Mouse (Mus musculus) forebrain, embryonic 15.5 days (tissue): ENCODE measurements around the gene Srcap. TPM values are rescaled to one million over a fixed set of nuclear protein-coding genes. Genes with fewer than 3 reads are reported as not detected.

Experiments used
- ATAC-seq: fragments of 200-750 bp; cut with Nextera tagmentation; replicated peaks from 2 replicates; pipeline ENCODE4 v1.8.0; 2017; ENCODE audit warnings: mild to moderate bottlenecking, moderate TSS enrichment, moderate library complexity
- H3K27ac ChIP-seq: fragments of 300-500 bp; sonication (generic); replicated peaks from 2 replicates; pipeline ENCODE4 v1.5.1; 2015; ENCODE audit warnings: mild to moderate bottlenecking, inconsistent platforms
- H3K27me3 ChIP-seq: fragments of 300-500 bp; sonication (generic); 2 replicates; pipeline ENCODE4 v1.6.1; 2015; ENCODE audit warnings: inconsistent platforms
- H3K36me3 ChIP-seq: fragments of 300-500 bp; sonication (generic); 2 replicates; pipeline ENCODE4 v1.6.1; 2015; ENCODE audit warnings: mild to moderate bottlenecking, inconsistent platforms
- H3K4me1 ChIP-seq: fragments of 300-500 bp; sonication (generic); 2 replicates; pipeline ENCODE4 v1.6.1; 2015; ENCODE audit warnings: inconsistent platforms
- H3K4me2 ChIP-seq: fragments of 300-500 bp; sonication (generic); replicated peaks from 2 replicates; pipeline ENCODE4 v1.6.1; 2015; ENCODE audit warnings: mild to moderate bottlenecking, inconsistent platforms
- H3K4me3 ChIP-seq: fragments of 300-500 bp; sonication (generic); 2 replicates; pipeline ENCODE4 v1.5.1; 2015; ENCODE audit warnings: mild to moderate bottlenecking, inconsistent platforms
- H3K9ac ChIP-seq: fragments of 300-500 bp; sonication (generic); replicated peaks from 2 replicates; pipeline ENCODE4 v1.6.1; 2015; ENCODE audit warnings: mild to moderate bottlenecking, inconsistent platforms
- H3K9me3 ChIP-seq: fragments of 300-500 bp; sonication (generic); 2 replicates; pipeline ENCODE4 v1.6.1; 2016; ENCODE audit warnings: inconsistent platforms
- WGBS: fragments of 180-500 bp; shearing (Covaris S2); methylation state at CpG from one replicate; pipeline ENCODE4 v1.1.7; 2015; ENCODE audit warnings: mixed read lengths; 5-methylcytosine and 5-hydroxymethylcytosine counted together
- polyA plus RNA-seq: library from polyadenylated mRNA; unstranded; fragments of >200 nt; fragmentation: Nextera tagmentation; extraction: Ambion mirVana; gene quantifications from 2 replicates; pipeline ENCODE4 v1.2.1, GENCODE M21; 2015

The Srcap gene
- polyA plus RNA-seq, 1 experiment from 2014 or later, result 54.1 TPM

DNA sequence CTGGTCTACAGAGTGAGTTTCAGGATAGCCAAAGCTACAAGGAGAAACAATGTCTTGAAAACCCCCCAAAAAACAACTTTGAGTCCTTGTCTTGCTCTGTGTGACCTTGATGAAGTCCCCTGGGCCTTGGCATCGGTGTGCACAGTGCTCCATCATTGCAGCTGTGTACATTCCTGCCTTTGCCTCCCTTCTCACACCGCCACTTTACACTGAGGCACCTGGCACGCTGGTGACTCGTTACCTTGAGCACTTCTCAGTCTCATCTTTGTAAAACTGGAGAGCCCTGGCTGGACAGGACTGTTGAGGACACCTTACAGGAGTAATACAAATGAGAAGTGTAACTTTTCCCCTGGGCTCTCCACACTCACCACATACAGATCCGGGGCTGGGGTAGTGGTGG lies 75.4 kb downstream of the Srcap start:
- 65% methylated on average over 5 of the region's 5 CpGs for WGBS
- Histone ChIP-seq H3K27me3 (no peaks in the 10 kb centered on the region), H3K4me2 (peak overlapping the region; percentile 86), H3K36me3 (peaks cover 43% of the 10 kb centered on the region), H3K4me3 (peak overlapping the region; percentile 72; the same call in 1 of the 2 replicates), H3K27ac (peak overlapping the region; percentile 84; the same call in 1 of the 2 replicates), H3K9me3 (no peaks in the 10 kb centered on the region), H3K9ac (peak overlapping the region; percentile 48), H3K4me1 (peaks cover 18% of the 10 kb centered on the region)
- ATAC-seq, result no peak

DNA sequence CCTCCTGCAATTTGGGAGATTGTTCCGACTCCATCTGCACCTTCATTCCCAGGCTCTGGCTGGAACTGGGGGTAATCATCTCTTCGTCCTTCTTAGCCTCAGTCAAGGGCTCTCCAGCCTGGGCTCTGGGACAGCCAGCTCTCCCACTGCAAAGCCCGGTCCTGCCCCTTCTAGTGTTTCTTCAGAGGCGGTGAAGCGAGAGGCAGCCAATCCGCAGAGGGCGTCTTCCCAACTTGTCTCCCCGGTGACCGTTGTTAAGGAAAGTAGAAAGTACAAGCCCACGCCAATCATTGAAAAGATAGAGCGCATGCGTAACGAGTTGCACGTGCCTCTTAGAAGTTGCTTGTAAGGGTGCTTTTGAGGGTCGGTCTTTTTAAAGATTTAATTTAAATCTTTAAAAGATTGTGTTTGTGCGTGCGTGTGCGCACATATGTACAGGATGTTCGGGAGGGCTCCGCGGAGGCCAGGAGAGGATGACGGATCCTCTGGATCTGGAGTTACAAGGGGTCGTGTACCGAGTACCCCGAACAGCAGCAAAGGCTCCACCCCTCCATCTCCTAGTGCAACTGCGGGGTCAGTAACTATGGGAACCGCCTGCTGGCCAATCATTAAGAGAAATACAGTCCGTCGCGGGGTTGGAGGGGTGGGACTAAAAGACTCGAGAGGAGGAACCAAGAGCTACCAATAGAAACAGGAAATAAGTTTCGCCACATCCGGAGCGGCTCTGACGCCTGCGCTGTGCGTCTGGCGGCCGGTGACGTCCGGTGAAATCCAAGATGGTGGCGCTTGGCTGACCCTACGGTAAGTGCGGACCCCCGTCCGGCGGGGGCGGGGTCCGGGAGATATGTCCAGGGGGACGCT lies 76.5 kb downstream of the Srcap start, which contains the start of the genes Ccdc189 and Rnf40:
Gene Ccdc189 (minus strand): TSS at position 585 of the 861 bp plus-strand sequence.
Gene Rnf40 (plus strand): TSS at position 757 of the 861 bp plus-strand sequence.
- peak; percentile 98 for ATAC-seq
- WGBS, result under 1% methylated on average over 50 of the region's 50 CpGs
- Histone ChIP-seq H3K27me3 (no peaks in the 10 kb centered on the region), H3K36me3 (peaks cover 43% of the 10 kb centered on the region), H3K9ac (peak within 1 kb of the TSS; percentile 77), H3K9me3 (no peaks in the 10 kb centered on the region), H3K4me1 (peaks cover 18% of the 10 kb centered on the region), H3K4me2 (peak within 1 kb of the TSS; percentile 86), H3K4me3 (peak within 1 kb of the TSS; percentile 72), H3K27ac (peak within 1 kb of the TSS; percentile 84)

GRCm38 (mm10) chr7:127588901-127589300 lies 77.1 kb downstream of the Srcap start:
- 4% methylated on average over 29 of the region's 29 CpGs for WGBS
- ATAC-seq, result no peak

GRCm38 (mm10) chr7:127589637-127590036 lies 77.9 kb downstream of the Srcap start:
- Histone ChIP-seq H3K27ac (no peak overlapping the region), H3K27me3 (no peaks in the 10 kb centered on the region), H3K9ac (no peak overlapping the region), H3K4me1 (peaks cover 18% of the 10 kb centered on the region), H3K4me3 (peak overlapping the region; percentile 72), H3K4me2 (peak overlapping the region; percentile 86), H3K9me3 (no peaks in the 10 kb centered on the region), H3K36me3 (peaks cover 45% of the 10 kb centered on the region)
- 96% methylated on average over 9 of the region's 9 CpGs for WGBS
- ATAC-seq, result no peak

More at GRCm38 (mm10) chr7:127588901-127589300, 77.1 kb downstream of the Srcap start:
- no peaks in the 10 kb centered on the region for H3K27me3 ChIP-seq
- peaks cover 43% of the 10 kb centered on the region for H3K36me3 ChIP-seq
- H3K4me3 ChIP-seq, result peak overlapping the region; percentile 72
- peak overlapping the region; percentile 84 for H3K27ac ChIP-seq
- H3K9me3 ChIP-seq, result no peaks in the 10 kb centered on the region
- peak overlapping the region; percentile 77 for H3K9ac ChIP-seq
- peaks cover 18% of the 10 kb centered on the region for H3K4me1 ChIP-seq
- H3K4me2 ChIP-seq, result peak overlapping the region; percentile 86

DNA sequence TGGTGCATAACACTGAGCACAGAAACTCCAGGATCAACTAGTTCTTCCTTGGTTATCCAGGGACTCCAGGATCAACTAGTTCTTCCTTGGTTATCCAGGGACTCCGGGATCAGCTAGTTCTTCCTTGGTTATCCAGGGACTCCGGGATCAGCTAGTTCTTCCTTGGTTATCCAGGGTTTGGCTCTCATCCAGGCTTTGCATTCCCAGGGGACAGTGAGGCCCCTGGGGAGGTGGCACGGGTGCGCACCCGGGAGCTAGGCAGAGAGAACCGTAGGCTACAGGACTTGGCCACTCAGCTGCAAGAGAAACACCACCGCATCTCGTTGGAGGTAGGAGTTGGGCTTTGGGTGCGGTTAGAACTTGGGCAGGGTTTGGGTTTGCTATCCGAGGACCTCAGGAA lies 79.3 kb downstream of the Srcap start:
- no peak overlapping the region for H3K9ac ChIP-seq
- H3K27me3 ChIP-seq, result no peaks in the 10 kb centered on the region
- H3K4me1 ChIP-seq, result peaks cover 18% of the 10 kb centered on the region
- no peak overlapping the region for H3K27ac ChIP-seq
- H3K4me2 ChIP-seq, result no peak overlapping the region
- no peak overlapping the region for H3K4me3 ChIP-seq
- WGBS, result 87% methylated on average over 10 of the region's 10 CpGs
- no peaks in the 10 kb centered on the region for H3K9me3 ChIP-seq
- peaks cover 60% of the 10 kb centered on the region for H3K36me3 ChIP-seq
- ATAC-seq, result no peak

GRCm38 (mm10) chr7:127592575-127592974 lies 80.8 kb downstream of the Srcap start:
- ATAC-seq, result no peak

DNA sequence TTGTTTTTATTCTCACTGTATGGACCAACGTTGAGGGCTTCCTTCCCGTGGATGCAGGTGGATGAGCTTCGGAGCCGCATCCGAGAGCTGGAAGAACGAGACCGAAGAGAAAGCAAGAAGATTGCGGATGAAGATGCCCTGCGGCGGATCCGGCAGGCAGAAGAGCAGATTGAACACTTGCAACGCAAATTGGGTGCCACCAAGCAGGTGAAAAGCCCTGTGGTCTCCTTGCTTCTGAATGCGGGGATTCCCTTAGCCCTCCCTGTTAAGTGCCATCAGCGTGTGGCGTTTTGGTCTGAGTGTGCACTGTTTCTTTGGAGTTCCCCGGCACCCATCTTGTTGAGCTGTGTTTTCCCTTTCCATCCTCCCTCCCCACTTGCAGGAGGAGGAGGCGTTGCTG lies 85.0 kb downstream of the Srcap start:
- no peaks in the 10 kb centered on the region for H3K4me1 ChIP-seq
- WGBS, result 96% methylated on average over 17 of the region's 17 CpGs
- no peak overlapping the region for H3K9ac ChIP-seq
- H3K27me3 ChIP-seq, result no peaks in the 10 kb centered on the region
- no peak overlapping the region for H3K27ac ChIP-seq
- ATAC-seq, result no peak
- no peaks in the 10 kb centered on the region for H3K9me3 ChIP-seq
- H3K4me3 ChIP-seq, result no peak overlapping the region
- H3K36me3 ChIP-seq, result peaks cover 97% of the 10 kb centered on the region
- H3K4me2 ChIP-seq, result no peak overlapping the region

More at GRCm38 (mm10) chr7:127592575-127592974, 80.8 kb downstream of the Srcap start:
- Histone ChIP-seq H3K36me3 (peaks cover 74% of the 10 kb centered on the region), H3K4me1 (peaks cover 13% of the 10 kb centered on the region), H3K9me3 (no peaks in the 10 kb centered on the region), H3K4me2 (no peak overlapping the region), H3K27me3 (no peaks in the 10 kb centered on the region), H3K9ac (no peak overlapping the region), H3K4me3 (no peak overlapping the region), H3K27ac (no peak overlapping the region)
- WGBS, result 87% methylated on average over 14 of the region's 14 CpGs

DNA sequence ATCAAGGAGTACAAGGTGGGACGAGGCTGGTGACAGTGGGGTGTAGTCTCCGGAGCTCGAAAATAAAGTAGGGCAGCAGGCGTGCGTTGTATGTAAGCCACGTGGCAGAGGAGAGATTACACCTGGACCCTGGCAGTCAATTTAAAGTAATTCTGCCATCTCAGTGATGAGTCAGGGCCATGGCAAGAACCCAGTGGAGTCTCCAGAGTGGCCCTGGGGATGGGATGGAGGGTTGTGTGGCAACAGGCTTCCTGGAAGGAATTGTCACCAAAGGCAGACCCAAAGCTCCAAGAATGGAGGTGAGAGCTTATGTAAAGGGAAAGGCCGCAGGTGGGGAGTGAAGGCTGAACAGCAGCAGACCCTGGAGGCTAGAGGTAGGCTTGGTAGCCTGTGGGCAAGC lies 88.8 kb downstream of the Srcap start:
- H3K27ac ChIP-seq, result no peak overlapping the region
- H3K27me3 ChIP-seq, result no peaks in the 10 kb centered on the region
- ATAC-seq, result no peak
- 98% methylated on average over 7 of the region's 7 CpGs for WGBS
- H3K4me3 ChIP-seq, result no peak overlapping the region
- H3K9ac ChIP-seq, result no peak overlapping the region
- H3K4me2 ChIP-seq, result no peak overlapping the region
- no peaks in the 10 kb centered on the region for H3K9me3 ChIP-seq
- no peaks in the 10 kb centered on the region for H3K4me1 ChIP-seq
- peaks cover 87% of the 10 kb centered on the region for H3K36me3 ChIP-seq

- no peak overlapping the region for H3K4me3 ChIP-seq
- 92% methylated on average over 4 of the region's 4 CpGs for whole genome bisulfite sequencing
- H3K9me3 ChIP-seq, result no peaks in the 10 kb centered on the region
- no peak for ATAC-seq
- H3K36me3 ChIP-seq, result peaks cover 78% of the 10 kb centered on the region
- H3K27ac ChIP-seq, result no peak overlapping the region
- no peak overlapping the region for H3K4me2 ChIP-seq
- no peak overlapping the region for H3K9ac ChIP-seq
- H3K4me1 ChIP-seq, result no peaks in the 10 kb centered on the region
- no peaks in the 10 kb centered on the region for H3K27me3 ChIP-seq
These were observed 90.0 kb downstream of the Srcap start for GRCm38 (mm10) chr7:127601735-127602134.

DNA sequence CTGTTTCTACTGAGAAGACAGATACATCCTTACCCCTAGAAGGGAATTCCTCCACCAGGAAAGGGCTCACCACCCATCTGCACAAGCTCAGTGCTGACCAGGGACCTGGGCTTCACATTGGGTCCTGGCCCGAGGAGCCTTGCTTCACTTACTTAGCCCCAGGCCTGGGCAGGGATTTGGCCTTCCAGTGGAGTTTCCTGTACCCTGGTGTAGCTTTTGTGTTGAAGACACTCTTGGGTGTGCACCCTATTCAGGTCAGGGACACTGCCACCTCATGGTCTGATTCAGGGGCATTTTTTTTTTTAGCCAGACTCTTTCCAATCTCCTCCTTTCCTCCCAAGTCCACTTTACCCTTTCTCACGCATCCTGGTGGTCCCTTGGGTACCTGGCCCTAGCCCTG lies 91.1 kb downstream of the Srcap start:
- Histone ChIP-seq H3K4me3 (no peak overlapping the region), H3K9ac (no peak overlapping the region), H3K4me1 (no peaks in the 10 kb centered on the region), H3K9me3 (no peaks in the 10 kb centered on the region), H3K27me3 (no peaks in the 10 kb centered on the region), H3K27ac (no peak overlapping the region), H3K36me3 (peaks cover 78% of the 10 kb centered on the region), H3K4me2 (no peak overlapping the region)
- ATAC-seq, result no peak
- 95% methylated on average over 2 of the region's 2 CpGs for WGBS

DNA sequence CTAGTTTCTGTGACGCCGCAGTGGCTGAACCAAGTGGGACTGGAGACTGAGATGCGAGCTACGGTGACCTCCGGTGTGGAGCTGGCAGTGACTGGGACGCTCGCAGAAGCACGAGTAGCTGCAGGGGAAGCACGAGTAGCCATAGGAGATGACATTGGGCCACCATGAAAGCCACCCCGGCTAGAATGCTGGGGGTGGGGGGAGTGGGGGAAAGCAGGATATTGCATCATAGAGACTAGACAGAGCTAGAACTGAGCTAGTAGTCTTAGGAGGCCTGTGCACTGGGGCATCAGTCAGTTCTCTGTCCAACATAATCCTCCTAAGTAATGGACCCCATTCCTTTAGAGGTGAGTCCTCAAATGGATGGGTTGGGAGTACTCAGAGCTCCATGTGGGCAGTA lies 92.5 kb downstream of the Srcap start:
- Histone ChIP-seq H3K4me1 (no peaks in the 10 kb centered on the region), H3K4me2 (no peak overlapping the region), H3K4me3 (no peak overlapping the region), H3K27ac (no peak overlapping the region), H3K9me3 (no peaks in the 10 kb centered on the region), H3K36me3 (peaks cover 80% of the 10 kb centered on the region), H3K9ac (no peak overlapping the region), H3K27me3 (no peaks in the 10 kb centered on the region)
- no peak for ATAC-seq
- 95% methylated on average over 10 of the region's 10 CpGs for WGBS

DNA sequence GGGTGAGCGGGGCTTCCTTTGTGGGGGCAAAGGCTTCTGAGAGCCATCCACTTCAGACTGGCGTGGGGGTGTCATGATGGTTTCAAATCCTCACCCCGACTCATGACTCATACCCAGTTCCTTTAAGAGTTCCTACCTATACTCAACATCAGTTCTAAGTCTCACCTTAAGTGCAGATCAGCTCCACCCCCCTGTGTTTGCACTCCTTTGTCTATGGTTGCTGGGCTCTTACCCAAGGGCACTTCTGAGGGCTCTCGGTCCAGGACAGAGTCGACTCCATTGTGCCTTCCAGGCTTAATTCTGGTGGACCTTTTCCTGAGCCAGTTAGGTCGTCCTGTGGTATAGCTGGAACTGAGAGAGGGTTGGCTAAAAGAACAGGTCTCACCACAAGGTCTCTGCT lies 95.4 kb downstream of the Srcap start:
- Histone ChIP-seq H3K4me2 (no peak overlapping the region), H3K9me3 (no peaks in the 10 kb centered on the region), H3K9ac (no peak overlapping the region), H3K4me3 (no peak overlapping the region), H3K4me1 (no peaks in the 10 kb centered on the region), H3K27me3 (no peaks in the 10 kb centered on the region), H3K36me3 (peaks cover 80% of the 10 kb centered on the region), H3K27ac (no peak overlapping the region)
- 83% methylated on average over 6 of the region's 6 CpGs for WGBS
- ATAC-seq, result no peak
